In genomic region chr1:128592211-128592741, GRCm38 (mm10) we compare ENCODE assay signal across 8 mouse cellular contexts. TPM values are rescaled to one million over a fixed set of nuclear protein-coding genes. Genes with fewer than 3 reads are reported as not detected.
DNase-seq lines count a peak whose midpoint lies in the region; ATAC-seq and TF ChIP-seq lines count a peak whose summit lies in the region.

Cxcr4 (minus strand) TSS chr1:128592293.

- peak within 1 kb of the TSS; percentile 77 for H3K9ac ChIP-seq in forebrain, embryonic 15.5 days (replicated peaks)
- H3K9ac ChIP-seq in neural tube, embryonic 14.5 days (replicated peaks; ENCODE audit: low read depth, low read length), result peak within 1 kb of the TSS; percentile 60

- peak; percentile 57 for TF ChIP-seq CTCF in lung, adult 2 months (IDR thresholded peaks at IDR 0.05; ENCODE audit: insufficient read depth, low read length)

- under 1% methylated on average over 27 of the region's 27 CpGs for WGBS in forebrain, embryonic 15.5 days
- WGBS in lung, adult 2 months, result 1% methylated on average over 27 of the region's 27 CpGs
- under 1% methylated on average over 27 of the region's 27 CpGs for WGBS in neural tube, embryonic 14.5 days

- TF ChIP-seq POLR2A in lung, adult 2 months (IDR thresholded peaks at IDR 0.05; ENCODE audit: borderline replicate concordance, extremely low read depth, low read depth, low read length), result peak; percentile 92

- no peaks in the 10 kb centered on the region for H3K27me3 ChIP-seq in forebrain, embryonic 15.5 days
- H3K27me3 ChIP-seq in neural tube, embryonic 14.5 days (ENCODE audit: control insufficient read depth, insufficient read depth, low read length), result no peaks in the 10 kb centered on the region

- peak within 1 kb of the TSS; percentile 72 for H3K4me3 ChIP-seq in forebrain, embryonic 15.5 days
- peak within 1 kb of the TSS; percentile 75 for H3K4me3 ChIP-seq in lung, adult 2 months (replicated peaks; ENCODE audit: extremely low read depth, low read depth, low read length)
- H3K4me3 ChIP-seq in neural tube, embryonic 14.5 days (ENCODE audit: low read depth, low read length), result peak within 1 kb of the TSS; percentile 56

- peaks cover 54% of the 10 kb centered on the region for H3K4me1 ChIP-seq in forebrain, embryonic 15.5 days
- H3K4me1 ChIP-seq in lung, adult 2 months (ENCODE audit: control insufficient read depth, insufficient read depth, low read length), result peaks cover 13% of the 10 kb centered on the region
- peaks cover 17% of the 10 kb centered on the region for H3K4me1 ChIP-seq in neural tube, embryonic 14.5 days (ENCODE audit: control insufficient read depth, insufficient read depth, low read length)

- peak; percentile 92 for DNase-seq in CD4-positive helper T cell, adult 2 months (ENCODE audit: low read depth, low spot score)
- peak; percentile 81 to 82 for DNase-seq in adrenal gland, postnatal 4 days (ENCODE audit: low spot score in 2 of 2)
- peak; percentile 85 to 89 for DNase-seq in heart, postnatal 14 days
- peak; percentile 84 to 91 for DNase-seq in kidney, postnatal 4 days
- DNase-seq in lung, adult 2 months, result peak; percentile 84
- peak; percentile 91 for DNase-seq in testis, postnatal 10 days (ENCODE audit: low spot score)

- no peaks in the 10 kb centered on the region for H3K9me3 ChIP-seq in forebrain, embryonic 15.5 days
- H3K9me3 ChIP-seq in neural tube, embryonic 14.5 days (ENCODE audit: control insufficient read depth, low read length), result no peaks in the 10 kb centered on the region

- ATAC-seq in forebrain, embryonic 15.5 days (replicated peaks), result peak; percentile 80
- ATAC-seq in neural tube, embryonic 14.5 days (ENCODE audit: low read depth), result peak; percentile 69

- H3K4me2 ChIP-seq in forebrain, embryonic 15.5 days (replicated peaks), result peak within 1 kb of the TSS; percentile 93
- H3K4me2 ChIP-seq in neural tube, embryonic 14.5 days (ENCODE audit: low read depth, low read length), result peak within 1 kb of the TSS; percentile 97

- H3K36me3 ChIP-seq in forebrain, embryonic 15.5 days, result peaks cover 7% of the 10 kb centered on the region
- no peaks in the 10 kb centered on the region for H3K36me3 ChIP-seq in neural tube, embryonic 14.5 days (ENCODE audit: control insufficient read depth, insufficient read depth, low read length)

- peak within 1 kb of the TSS; percentile 87 for H3K27ac ChIP-seq in forebrain, embryonic 15.5 days (replicated peaks)
- H3K27ac ChIP-seq in neural tube, embryonic 14.5 days (ENCODE audit: low read depth, low read length), result peak within 1 kb of the TSS; percentile 70

- intact Hi-C loops in heart, postnatal 14 days (cut with DNase I), result loop anchor here (2.0 to 5.0 kb wide), 4 partner anchors 115 to 233 kb away; no protein-coding TSS in a partner anchor

RNA-seq across cellular contexts. Expression of gene Cxcr4, which starts in this region (rescaled TPM):
- 10 to 100 TPM; 35.9 to 37.7 TPM for total RNA-seq in adrenal gland, postnatal 4 days (2021)
- 10.7 and 11.0 TPM in 2 replicates for polyA plus RNA-seq in forebrain, embryonic 15.5 days (2015; fragmentation: Nextera tagmentation; extraction: Ambion mirVana)
- 10 to 100 TPM; 11.2 to 19.1 TPM for total RNA-seq in heart, postnatal 14 days (2021)
- 163 and 178 TPM in 2 replicates for polyA plus RNA-seq in lung, adult 2 months (2012; rRNA removed)
- 5.6 and 6.8 TPM in 2 replicates for polyA plus RNA-seq in neural tube, embryonic 14.5 days (2014; fragmentation: Nextera tagmentation; extraction: Ambion mirVana)

Comparison
In these comparisons a context has a peak if more than half of its experiments do, and no peak if none do; other contexts are left out.
1. Peak in every context shown above with its lines: DNase-seq, ATAC-seq, H3K4me3 ChIP-seq and H3K27ac ChIP-seq.
2. RNA of gene Cxcr4 (polyA plus RNA-seq): 163 to 178 TPM in lung, adult 2 months; 10.7 to 11.0 TPM in forebrain, embryonic 15.5 days and 5.6 to 6.8 TPM in neural tube, embryonic 14.5 days; every median in the first group is over 10 times any median in the second.